Mouse (Mus musculus): ENCODE measurements around the gene Hapln1. TPM values are rescaled to one million over a fixed set of nuclear protein-coding genes. Genes with fewer than 3 reads are reported as not detected.

Hapln1 gene
- polyA plus RNA-seq, 1 experiment, result 0.05 TPM

DNA sequence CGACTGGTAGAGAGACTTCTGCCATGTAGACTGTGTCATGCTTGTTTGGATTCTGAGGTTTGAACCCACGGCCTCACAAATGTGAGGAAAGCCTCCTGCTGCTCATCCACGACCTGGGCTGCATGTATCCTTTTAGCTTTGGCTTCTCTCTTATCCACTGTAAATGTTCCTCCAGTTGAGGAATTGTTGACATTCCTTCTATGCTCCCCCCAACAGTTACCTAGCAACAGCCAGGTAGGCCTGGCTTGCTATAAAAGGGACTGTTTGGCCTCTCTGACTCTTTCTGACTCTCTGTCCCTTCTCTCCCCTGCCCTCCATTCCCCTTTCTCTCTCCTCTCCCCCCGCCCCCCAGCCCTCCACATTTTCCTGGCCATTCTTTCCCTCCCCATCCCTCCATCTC is 9.9 kb downstream of the Hapln1 start:
- TF ChIP-seq MAX (IDR thresholded peaks at IDR 0.05) (no peak), CTCF (IDR thresholded peaks at IDR 0.05; ENCODE audit: control insufficient read depth, insufficient read depth, insufficient read length) (no peak), MYOD1 (IDR thresholded peaks at IDR 0.05; ENCODE audit: control insufficient read depth, insufficient read length, low read depth) (no peak), CEBPB (IDR thresholded peaks at IDR 0.05; ENCODE audit: low read depth) (no peak), MYOG (IDR thresholded peaks at IDR 0.05; ENCODE audit: control insufficient read depth, extremely low read depth, insufficient read length) (no peak), USF1 (IDR thresholded peaks at IDR 0.05; ENCODE audit: low read depth) (no peak), FOSL1 (IDR thresholded peaks at IDR 0.05; ENCODE audit: insufficient read depth, low read length, poor library complexity, severe bottlenecking) (no peak)
- Histone ChIP-seq H3K79me3 (ENCODE audit: low read depth) (no peaks in the 10 kb centered on the region), H3K4me3 (ENCODE audit: insufficient read depth, poor library complexity, severe bottlenecking) (no peak overlapping the region), H3K27me3 (ENCODE audit: control insufficient read depth, insufficient read depth, insufficient read length) (no peaks in the 10 kb centered on the region), H3K36me3 (ENCODE audit: control insufficient read depth, insufficient read depth) (no peaks in the 10 kb centered on the region), H3ac (ENCODE audit: control insufficient read depth, insufficient read length, low read depth) (no peak overlapping the region), H3K79me2 (ENCODE audit: control insufficient read depth, insufficient read depth) (no peaks in the 10 kb centered on the region)

- no peak for TF ChIP-seq FOSL1 (IDR thresholded peaks at IDR 0.05; ENCODE audit: insufficient read depth, low read length, poor library complexity, severe bottlenecking)
- TF ChIP-seq CTCF (IDR thresholded peaks at IDR 0.05; ENCODE audit: control insufficient read depth, insufficient read depth, insufficient read length), result no peak
- Histone ChIP-seq H3K4me3 (ENCODE audit: insufficient read depth, poor library complexity, severe bottlenecking) (no peak overlapping the region), H3K27me3 (ENCODE audit: control insufficient read depth, insufficient read depth, insufficient read length) (no peaks in the 10 kb centered on the region)
Measured at GRCm38 (mm10) chr13:89551502-89551901, 11.9 kb downstream of the Hapln1 start.

DNA sequence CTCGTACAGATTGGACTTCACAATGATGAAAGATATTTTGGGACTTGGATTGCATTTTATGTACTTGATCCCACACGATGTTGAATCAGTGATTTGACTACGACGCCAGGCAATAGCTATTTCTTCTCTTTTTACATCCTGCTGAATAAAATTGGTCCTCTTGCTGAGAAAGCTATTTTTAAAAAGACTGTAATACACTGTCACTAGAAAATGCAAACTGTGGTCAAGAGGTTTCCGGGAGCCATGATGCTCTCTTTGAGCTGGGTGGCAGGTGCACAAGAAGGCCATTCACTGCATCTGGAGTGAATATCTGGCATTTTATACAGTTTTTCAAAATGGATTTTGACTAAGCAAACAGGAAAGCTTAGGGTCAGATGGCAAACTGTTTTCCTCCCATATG is 24.9 kb downstream of the Hapln1 start:
- Histone ChIP-seq H3K79me3 (ENCODE audit: low read depth) (no peaks in the 10 kb centered on the region), H3K27me3 (ENCODE audit: control insufficient read depth, insufficient read depth, insufficient read length) (no peaks in the 10 kb centered on the region), H3ac (ENCODE audit: control insufficient read depth, insufficient read length, low read depth) (no peak overlapping the region), H3K79me2 (ENCODE audit: control insufficient read depth, insufficient read depth) (no peaks in the 10 kb centered on the region), H3K4me3 (ENCODE audit: insufficient read depth, poor library complexity, severe bottlenecking) (no peak overlapping the region), H3K36me3 (ENCODE audit: control insufficient read depth, insufficient read depth) (no peaks in the 10 kb centered on the region)
- TF ChIP-seq MYOG (IDR thresholded peaks at IDR 0.05; ENCODE audit: control insufficient read depth, extremely low read depth, insufficient read length) (no peak), USF1 (IDR thresholded peaks at IDR 0.05; ENCODE audit: low read depth) (no peak), FOSL1 (IDR thresholded peaks at IDR 0.05; ENCODE audit: insufficient read depth, low read length, poor library complexity, severe bottlenecking) (no peak), MAX (IDR thresholded peaks at IDR 0.05) (no peak)

More at GRCm38 (mm10) chr13:89551502-89551901, 11.9 kb downstream of the Hapln1 start:
- Histone ChIP-seq H3K79me3 (ENCODE audit: low read depth) (no peaks in the 10 kb centered on the region), H3K79me2 (ENCODE audit: control insufficient read depth, insufficient read depth) (no peaks in the 10 kb centered on the region), H3ac (ENCODE audit: control insufficient read depth, insufficient read length, low read depth) (no peak overlapping the region), H3K36me3 (ENCODE audit: control insufficient read depth, insufficient read depth) (no peaks in the 10 kb centered on the region)

DNA sequence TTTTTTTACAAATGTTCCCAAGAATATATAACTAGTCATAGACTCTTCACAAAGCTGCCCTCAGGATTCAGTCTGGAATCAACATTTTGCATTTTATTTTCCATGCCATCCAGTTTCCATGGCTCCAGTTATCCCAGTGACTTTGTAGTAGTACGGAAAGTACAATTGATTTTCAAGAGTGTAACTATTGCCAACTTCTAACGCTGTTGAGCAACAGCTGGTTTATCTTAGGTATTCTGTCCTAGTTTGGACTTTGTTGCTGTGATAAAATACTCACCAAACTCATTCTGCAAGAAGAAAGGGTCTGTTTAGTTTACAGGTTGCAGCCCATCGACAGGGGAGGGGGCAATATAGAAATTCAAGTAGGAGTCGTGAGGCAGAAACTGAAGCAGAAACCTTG is 26.7 kb downstream of the Hapln1 start:
- TF ChIP-seq FOSL1 (IDR thresholded peaks at IDR 0.05; ENCODE audit: insufficient read depth, low read length, poor library complexity, severe bottlenecking), result no peak
- no peak for TF ChIP-seq CEBPB (IDR thresholded peaks at IDR 0.05; ENCODE audit: low read depth)
- Histone ChIP-seq H3K27me3 (ENCODE audit: control insufficient read depth, insufficient read depth, insufficient read length) (no peaks in the 10 kb centered on the region), H3K4me3 (ENCODE audit: insufficient read depth, poor library complexity, severe bottlenecking) (no peak overlapping the region)

DNA sequence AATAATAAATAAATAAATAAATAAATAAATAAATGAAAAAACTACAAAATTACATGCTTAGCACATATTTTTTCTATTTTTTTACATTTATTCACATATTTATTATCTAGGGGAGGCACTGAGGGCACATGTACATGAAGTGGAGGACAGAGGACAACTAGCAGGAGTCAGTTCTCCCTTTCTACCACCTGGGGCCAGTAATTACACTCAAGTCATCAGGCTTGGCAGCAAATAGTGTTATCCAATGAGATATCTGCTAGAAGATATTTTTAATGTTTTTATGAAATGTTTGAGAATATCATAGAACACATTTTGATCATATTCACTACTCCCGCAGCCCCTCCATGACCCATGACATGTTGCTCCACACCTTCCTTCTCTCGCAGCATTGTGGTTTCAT is 39.5 kb downstream of the Hapln1 start:
- H3K79me2 ChIP-seq (ENCODE audit: control insufficient read depth, insufficient read depth), result no peaks in the 10 kb centered on the region
- H3K27me3 ChIP-seq (ENCODE audit: control insufficient read depth, insufficient read depth, insufficient read length), result no peaks in the 10 kb centered on the region
- H3K36me3 ChIP-seq (ENCODE audit: control insufficient read depth, insufficient read depth), result no peaks in the 10 kb centered on the region
- no peak overlapping the region for H3K4me3 ChIP-seq (ENCODE audit: insufficient read depth, poor library complexity, severe bottlenecking)
- no peak overlapping the region for H3ac ChIP-seq (ENCODE audit: control insufficient read depth, insufficient read length, low read depth)
- no peaks in the 10 kb centered on the region for H3K79me3 ChIP-seq (ENCODE audit: low read depth)
- TF ChIP-seq FOSL1 (IDR thresholded peaks at IDR 0.05; ENCODE audit: insufficient read depth, low read length, poor library complexity, severe bottlenecking), result no peak
- no peak for TF ChIP-seq CTCF (IDR thresholded peaks at IDR 0.05; ENCODE audit: control insufficient read depth, insufficient read depth, insufficient read length)

More for the DNA sequence above, 26.7 kb downstream of the Hapln1 start:
- H3K79me3 ChIP-seq (ENCODE audit: low read depth), result no peaks in the 10 kb centered on the region
- no peak overlapping the region for H3ac ChIP-seq (ENCODE audit: control insufficient read depth, insufficient read length, low read depth)
- H3K36me3 ChIP-seq (ENCODE audit: control insufficient read depth, insufficient read depth), result no peaks in the 10 kb centered on the region
- H3K79me2 ChIP-seq (ENCODE audit: control insufficient read depth, insufficient read depth), result no peaks in the 10 kb centered on the region

DNA sequence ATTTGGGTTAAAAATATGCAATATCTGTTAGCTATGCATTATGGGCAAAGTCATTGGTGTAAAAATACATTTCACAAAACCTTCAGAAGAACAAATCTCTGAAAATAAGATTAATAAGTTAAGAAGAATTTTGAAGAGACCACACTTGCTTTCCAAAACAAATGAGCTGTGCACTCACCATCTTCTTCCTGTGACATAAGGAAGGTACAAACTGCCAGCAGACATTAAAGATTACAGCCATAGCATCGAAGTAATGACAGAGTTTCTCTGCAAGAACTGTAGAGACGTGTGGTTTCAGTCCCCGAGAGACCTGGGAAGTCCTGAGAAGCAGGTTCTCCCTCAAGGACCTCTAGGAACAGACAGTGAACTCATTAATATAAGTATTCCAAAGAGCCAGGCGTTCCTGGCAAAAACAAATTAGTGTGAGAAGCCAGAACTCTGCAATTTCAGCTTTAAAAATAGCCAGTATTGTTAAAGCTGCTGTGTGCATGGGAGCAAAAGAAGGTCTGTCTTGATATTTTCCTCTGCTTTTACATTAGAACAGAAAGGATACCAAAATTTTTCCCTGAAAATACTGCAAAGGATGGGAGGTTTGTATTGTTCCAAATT is 43.6 kb downstream of the Hapln1 start:
- H3ac ChIP-seq (ENCODE audit: control insufficient read depth, insufficient read length, low read depth), result no peak overlapping the region
- no peaks in the 10 kb centered on the region for H3K79me2 ChIP-seq (ENCODE audit: control insufficient read depth, insufficient read depth)
- H3K79me3 ChIP-seq (ENCODE audit: low read depth), result no peaks in the 10 kb centered on the region
- no peaks in the 10 kb centered on the region for H3K27me3 ChIP-seq (ENCODE audit: control insufficient read depth, insufficient read depth, insufficient read length)
- H3K36me3 ChIP-seq (ENCODE audit: control insufficient read depth, insufficient read depth), result no peaks in the 10 kb centered on the region
- no peak for TF ChIP-seq FOSL1 (IDR thresholded peaks at IDR 0.05; ENCODE audit: insufficient read depth, low read length, poor library complexity, severe bottlenecking)
- TF ChIP-seq CTCF (IDR thresholded peaks at IDR 0.05; ENCODE audit: control insufficient read depth, insufficient read depth, insufficient read length), result no peak
- no peak for TF ChIP-seq MYOD1 (IDR thresholded peaks at IDR 0.05; ENCODE audit: control insufficient read depth, insufficient read length, low read depth)
- TF ChIP-seq MYOG (IDR thresholded peaks at IDR 0.05; ENCODE audit: control insufficient read depth, extremely low read depth, insufficient read length), result no peak
- TF ChIP-seq MAX (IDR thresholded peaks at IDR 0.05), result no peak
- TF ChIP-seq USF1 (IDR thresholded peaks at IDR 0.05; ENCODE audit: low read depth), result no peak
- TF ChIP-seq CEBPB (IDR thresholded peaks at IDR 0.05; ENCODE audit: low read depth), result no peak
- H3K4me3 ChIP-seq (ENCODE audit: insufficient read depth, poor library complexity, severe bottlenecking), result no peak overlapping the region
